Mouse (Mus musculus) right cerebral cortex, postnatal 25 days (tissue): ENCODE measurements around the gene Ctxn2.
"Not testable (repeated sequence)": the region's sequence is repeated elsewhere in the genome, so short reads cannot be mapped to it uniquely, and the experiment has no call there.

Experiments
- DNase-seq: peaks from one replicate; pipeline ENCODE4 v3.0.0; 2022

Gene Ctxn2

DNA sequence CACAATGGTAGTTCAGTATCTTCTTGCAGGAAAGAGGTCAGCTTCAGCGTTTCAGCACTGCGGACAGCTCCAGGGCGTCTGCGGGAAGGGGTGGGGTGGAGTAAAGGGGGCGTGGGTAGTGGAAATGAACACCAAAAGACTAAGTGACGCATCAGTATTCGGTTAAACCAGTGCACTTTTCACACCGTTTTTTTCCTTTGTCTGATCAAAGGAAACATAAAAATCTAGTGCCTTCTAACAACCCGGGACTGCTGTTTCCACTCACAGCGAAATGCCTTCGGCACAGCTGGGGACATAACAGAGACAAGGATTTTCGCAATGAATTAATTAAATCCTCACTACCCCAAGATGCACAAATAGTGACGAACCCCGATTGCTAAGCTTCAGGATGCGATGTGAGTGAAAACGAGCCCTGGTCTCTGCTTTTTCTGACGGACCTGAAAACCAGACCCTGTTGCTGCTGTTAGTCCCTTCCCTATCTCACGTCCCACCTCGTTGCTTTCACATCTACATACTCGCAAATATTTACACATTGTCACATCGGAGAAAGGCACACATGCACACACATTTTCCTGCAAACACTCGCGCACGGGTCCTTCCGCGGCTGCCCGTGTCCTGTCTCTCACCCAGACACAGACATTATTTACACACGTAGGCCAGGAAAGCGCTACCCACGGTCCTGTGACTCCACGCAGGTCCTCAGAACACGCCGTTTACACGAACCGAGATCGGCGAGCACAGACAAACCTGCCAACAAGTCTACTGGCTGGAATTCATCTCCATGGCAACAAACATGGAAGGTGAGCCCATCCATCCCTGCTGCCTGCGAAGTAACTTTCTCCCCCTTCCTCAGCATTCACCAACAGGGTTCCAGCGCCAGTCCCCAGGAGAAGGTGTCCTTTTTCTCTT lies at the start of gene Ctxn2:
Gene Ctxn2, plus strand, starts transcription at position 790 of the 909 bp plus-strand sequence.
- DNase-seq: peak; percentile 62

DNA sequence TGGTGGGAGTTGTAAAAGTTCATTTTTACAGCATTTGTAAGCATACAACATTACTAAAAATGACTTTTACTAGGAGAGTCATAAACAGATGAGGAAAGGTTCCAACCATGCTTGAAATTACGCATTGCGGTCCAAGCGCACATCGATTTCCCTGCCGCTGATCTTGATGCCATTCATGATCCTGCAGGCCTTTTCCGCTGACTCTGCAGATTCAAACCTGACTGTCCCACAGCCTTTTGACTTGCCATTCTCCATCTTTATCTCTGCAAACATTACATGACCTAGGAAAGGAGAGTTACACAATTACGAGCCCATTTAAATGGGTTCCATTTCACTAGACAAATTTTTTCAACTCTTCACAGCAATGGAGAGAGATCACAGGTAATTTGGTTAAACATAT lies 47.7 kb upstream of the Ctxn2 start:
- no peak for DNase-seq

GRCm38 (mm10) chr2:125092123-125092522 lies 44.4 kb upstream of the Ctxn2 start:
- not testable (repeated sequence) for DNase-seq

DNA sequence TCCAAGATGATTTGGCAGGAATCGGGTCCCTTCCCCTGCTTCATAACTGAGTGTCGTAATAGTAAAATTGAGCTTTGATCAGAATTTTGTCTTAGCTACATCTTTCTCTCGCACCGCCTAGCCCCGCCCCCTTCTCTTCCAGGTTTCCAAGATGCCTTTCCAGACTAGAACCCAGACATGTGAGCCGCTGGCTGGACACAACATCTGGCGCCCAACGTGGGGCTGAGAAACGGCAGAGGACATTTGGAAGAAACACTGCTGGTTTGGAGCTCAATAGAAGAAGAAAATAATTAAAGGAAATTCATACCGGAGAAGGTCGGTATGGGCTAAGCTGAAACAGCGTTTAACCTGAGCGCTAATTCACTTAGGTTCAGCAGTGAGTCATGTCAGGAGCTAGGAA lies 32.0 kb upstream of the Ctxn2 start:
- DNase-seq: not testable (repeated sequence)

- not testable (repeated sequence) for DNase-seq
Observed at GRCm38 (mm10) chr2:125106536-125106935, 30.0 kb upstream of the Ctxn2 start.

- peak; percentile 17 for DNase-seq
Observed at GRCm38 (mm10) chr2:125119381-125120110, 16.9 kb upstream of the Ctxn2 start.

DNA sequence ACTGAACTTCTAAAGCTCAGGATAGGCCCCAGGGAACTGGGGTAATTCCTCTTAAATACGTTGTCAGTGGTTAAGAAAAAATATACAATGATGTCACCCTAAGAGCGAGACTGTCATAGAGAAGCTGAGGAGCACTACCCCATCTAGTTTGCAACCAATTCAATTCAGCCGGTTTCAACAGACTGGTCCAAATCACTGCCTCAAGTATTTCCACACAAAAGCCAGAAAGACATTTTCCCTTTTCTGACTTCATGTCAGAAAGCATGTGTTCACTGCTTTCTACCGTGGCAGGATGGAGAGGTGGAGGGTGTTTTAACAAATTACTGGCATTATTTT lies 14.2 kb upstream of the Ctxn2 start:
- no peak for DNase-seq

DNA sequence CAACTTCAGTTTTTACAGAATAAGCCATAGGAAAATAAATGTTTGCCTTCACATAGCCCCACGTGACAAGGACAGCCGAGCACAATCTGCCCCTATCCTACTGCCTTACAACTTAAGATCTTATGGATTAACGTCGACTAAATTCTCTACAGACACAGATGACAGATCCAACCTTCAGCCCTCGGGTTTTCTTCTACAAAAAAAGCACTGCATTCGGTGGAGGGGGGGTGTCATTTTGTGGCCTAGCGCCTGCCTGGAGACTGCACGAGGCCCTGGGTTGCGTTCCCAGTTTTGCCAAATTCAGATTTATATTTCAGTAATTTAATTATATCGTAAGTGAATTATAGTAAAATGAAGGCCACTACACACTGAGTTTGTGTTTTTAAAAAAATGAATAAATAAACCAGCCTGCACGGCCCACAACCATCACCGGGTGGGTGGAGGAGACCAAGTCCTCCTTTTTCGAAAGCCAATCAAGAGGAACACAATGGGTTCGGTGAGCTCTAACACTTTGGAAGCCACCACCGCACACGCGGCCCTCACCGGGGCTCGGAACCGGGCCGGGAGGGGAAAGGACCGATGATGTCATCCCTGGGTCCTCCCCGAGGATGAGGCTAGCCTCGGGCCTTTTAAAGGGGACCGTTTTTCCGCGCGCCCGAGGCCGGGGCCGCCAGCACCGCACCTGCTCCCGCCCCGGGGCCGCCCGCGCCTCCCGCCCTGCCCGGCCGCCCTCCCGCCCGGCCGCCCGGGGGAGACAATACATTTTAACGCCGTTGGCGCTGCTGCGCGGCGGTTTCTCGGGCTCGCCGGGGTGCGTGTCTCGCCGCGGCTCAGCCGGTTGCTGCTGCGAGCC lies 13.6 kb upstream of the Ctxn2 start:
- peak; percentile 70 for DNase-seq

- DNase-seq: peak; percentile 83
Observed at GRCm38 (mm10) chr2:125123477-125123852, 13.0 kb upstream of the Ctxn2 start, which contains the start of gene Myef2. Gene Myef2, minus strand, starts transcription at chr2:125123661.

- DNase-seq: no peak
Observed at GRCm38 (mm10) chr2:125125824-125126223, 10.7 kb upstream of the Ctxn2 start.

DNA sequence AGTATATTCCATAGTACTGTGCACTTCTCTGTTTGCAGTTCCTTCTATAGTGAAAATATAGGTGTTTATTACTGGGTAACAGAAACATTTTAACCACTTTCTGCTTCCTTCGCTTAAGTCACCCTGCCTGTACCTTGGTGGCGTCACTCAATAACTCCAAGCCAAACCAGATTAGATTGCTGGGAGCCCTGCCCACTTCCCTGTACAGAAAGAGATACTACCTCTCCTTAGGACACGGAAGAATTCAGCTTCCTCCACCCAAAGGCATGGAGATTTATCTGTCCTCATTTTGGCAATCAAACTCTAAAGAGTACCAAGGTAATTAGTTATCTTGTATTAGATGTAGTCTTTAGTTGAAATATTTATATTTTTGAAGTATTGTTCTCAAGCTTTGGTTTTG lies 9.7 kb upstream of the Ctxn2 start:
- no peak for DNase-seq

GRCm38 (mm10) chr2:125134113-125134512 lies 2.4 kb upstream of the Ctxn2 start:
- no peak for DNase-seq

GRCm38 (mm10) chr2:125136846-125137245 lies 354 bp downstream of the Ctxn2 start:
- no peak for DNase-seq

GRCm38 (mm10) chr2:125142336-125142735 lies 5.8 kb downstream of the Ctxn2 start:
- no peak for DNase-seq

- no peak for DNase-seq
Observed at GRCm38 (mm10) chr2:125152388-125152787, 15.9 kb downstream of the Ctxn2 start, which contains the start of gene Slc12a1. Gene Slc12a1, plus strand, starts transcription at chr2:125152505.

- DNase-seq: no peak
Observed at GRCm38 (mm10) chr2:125154294-125154693, 17.8 kb downstream of the Ctxn2 start.

DNA sequence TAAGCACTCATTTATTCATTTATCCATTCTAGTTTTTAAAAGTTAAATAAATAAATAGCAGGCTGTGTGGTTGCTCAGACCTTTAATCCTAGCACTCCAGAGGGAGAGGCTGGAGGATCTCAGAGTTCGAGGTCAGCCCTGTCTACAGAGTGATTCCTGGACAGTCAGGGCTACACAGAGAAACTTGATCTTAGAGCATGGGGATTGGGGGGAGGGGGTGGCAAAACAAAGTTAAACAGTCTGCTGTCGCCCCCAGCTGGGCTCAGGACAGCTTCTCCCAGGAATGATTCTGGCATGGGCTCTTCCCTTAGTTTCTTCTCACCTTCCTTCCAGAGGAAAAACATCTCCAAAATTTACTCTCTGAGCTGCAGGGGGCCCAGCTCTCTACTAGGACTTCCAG lies 19.0 kb downstream of the Ctxn2 start:
- no peak for DNase-seq

- no peak for DNase-seq
Observed at GRCm38 (mm10) chr2:125162012-125162470, 25.5 kb downstream of the Ctxn2 start.

DNA sequence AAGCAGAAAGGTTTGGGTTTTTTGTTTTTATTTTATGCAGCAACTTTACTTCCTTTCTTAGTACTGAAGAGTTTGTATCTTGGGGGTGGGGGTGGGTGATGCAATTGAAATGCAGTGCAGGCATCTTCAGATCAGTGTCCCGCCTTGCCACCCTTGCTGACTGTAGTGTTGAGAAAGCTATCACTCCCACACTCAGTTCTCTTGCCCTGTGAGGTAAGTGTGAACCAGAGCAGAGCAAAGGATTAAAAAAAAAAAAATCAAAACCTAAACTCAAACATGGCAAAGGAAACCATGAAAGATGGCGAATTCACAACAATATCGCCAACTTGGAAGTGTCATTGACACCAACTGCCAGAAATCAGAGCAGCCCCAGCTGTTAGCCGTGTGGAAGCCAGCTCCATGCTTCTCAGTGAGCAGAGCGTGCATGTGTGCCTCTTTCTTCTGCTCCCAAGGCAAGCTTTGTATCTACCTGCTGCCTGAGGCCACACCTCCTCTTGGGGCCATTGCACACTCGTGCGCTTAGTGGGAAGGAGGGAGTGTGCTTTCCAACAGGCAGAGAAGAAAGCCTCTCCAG lies 41.8 kb downstream of the Ctxn2 start:
- DNase-seq: peak; percentile 8

- DNase-seq: no peak
Observed at GRCm38 (mm10) chr2:125187904-125188303, 51.4 kb downstream of the Ctxn2 start.

DNA sequence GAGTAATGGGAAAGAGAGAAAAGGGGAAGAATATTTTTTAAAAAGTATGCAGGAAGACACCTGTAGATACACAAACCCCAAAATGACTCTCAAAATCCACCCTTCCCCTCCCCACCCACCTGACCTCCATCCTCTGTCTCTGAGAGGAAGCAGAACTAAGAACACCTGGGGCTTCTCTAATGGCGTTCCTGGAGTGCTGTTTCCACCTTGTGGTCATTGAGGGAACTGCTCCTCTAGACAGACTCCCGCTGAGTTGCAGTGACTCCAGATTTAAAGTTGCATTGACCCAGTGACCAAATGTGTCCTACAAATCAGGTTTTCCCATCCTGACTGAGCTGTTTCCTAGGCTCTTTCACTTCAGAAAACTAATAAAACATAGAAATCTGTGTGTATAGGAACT lies 52.7 kb downstream of the Ctxn2 start:
- DNase-seq: peak; percentile 33

DNA sequence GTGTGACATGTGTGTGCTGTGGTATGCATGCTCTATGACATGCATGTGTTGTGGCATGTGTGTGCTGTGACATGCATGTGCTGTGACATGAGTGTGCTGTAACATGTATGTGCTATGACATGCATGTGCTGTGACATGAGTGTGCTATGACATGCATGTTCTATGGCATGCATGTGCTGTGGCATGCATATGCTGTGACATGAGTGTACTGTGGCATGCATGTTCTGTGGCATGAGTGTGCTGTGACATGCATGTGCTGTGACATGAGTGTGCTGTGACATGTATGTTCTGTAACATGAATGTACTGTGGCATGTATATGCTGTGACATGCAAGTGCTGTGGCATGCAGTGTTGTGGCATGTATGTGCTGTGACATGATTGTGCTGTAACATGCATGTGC lies 56.4 kb downstream of the Ctxn2 start:
- no peak for DNase-seq

DNA sequence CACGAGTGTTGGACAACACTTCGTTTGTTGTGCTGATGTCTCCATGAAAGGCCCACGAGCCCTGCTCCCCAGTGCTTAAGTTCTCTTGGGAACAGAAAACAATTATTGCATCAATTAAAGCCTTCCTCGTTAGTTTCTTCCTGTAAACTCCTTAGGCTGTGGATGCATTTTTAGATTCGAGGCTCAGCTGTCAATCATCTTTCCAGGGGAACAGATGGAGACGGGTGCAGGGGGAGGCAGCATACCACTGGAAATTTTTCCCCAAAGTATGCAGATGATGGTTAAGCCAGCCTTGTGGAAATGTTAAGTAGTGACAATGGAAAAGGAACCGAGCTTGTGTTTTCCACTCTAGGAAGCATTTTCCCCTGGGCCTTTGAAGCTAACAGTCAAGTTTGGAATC lies 60.3 kb downstream of the Ctxn2 start:
- no peak for DNase-seq
